Mouse (Mus musculus): Measurements from ENCODE around the gene Rpl29.

The Rpl29 gene

DNA sequence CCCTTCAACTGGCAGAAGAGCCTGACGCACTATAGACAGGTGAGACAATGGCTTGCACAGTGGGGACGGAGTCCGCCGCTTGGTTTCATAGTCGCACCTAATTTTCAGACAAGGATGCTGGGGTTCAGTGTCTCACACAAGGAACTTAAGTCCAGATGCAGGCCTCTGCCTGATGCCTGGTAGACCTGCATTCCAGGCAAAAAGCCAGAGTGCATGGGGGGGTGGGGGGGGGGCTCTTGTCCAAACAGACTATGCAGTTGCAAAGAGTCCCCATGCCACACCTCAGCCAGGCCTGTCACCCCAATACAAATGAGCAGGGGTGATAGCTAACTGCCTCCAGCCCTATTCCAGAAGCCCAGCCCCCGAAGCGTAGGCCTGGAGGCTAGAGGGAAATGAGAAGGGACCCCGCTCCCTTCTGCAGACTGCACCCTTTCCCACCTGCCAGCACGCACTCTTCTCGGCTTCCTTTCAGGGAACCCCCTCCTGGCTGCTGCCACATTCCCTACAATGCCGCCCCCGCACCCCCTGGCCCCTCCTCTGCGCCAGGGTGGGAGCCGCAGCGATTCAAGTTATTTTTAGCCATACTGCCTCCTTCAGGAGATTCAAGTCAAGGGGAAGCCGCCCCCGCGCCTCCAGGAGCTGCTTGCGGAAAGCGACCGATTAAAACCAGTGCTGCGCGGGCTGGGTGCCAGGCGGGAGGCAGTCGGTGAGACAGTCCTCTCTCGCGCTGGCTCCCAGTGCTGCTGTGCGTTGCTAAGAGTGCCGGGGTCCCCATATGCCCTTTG, 11.2 kb upstream of the Rpl29 start:
- in situ Hi-C loops (cut with MboI; ENCODE audit: low sequenced_read_pairs): no loop called here

DNA sequence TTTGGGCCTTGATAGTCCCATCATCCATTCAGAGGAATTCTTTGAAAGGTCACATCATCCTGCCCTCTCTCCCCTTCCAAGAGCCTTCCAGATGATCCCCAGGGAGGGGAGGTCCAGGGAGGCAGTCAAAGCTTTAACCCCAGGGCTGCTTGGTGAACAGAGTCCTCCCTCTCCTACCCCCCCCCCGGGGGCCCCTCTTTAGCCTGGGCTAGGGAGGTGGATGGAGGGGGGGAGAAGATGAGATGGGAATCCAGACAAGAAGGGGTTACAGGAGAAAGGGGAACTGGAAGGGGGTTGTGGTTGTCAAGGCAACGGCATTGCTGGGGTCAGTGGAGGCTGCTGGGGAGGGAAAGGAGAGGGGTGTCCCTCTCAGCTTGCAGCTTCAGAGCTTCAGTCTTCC, 8.6 kb upstream of the Rpl29 start:
- in situ Hi-C loops (cut with MboI; ENCODE audit: low sequenced_read_pairs): no loop called here

DNA sequence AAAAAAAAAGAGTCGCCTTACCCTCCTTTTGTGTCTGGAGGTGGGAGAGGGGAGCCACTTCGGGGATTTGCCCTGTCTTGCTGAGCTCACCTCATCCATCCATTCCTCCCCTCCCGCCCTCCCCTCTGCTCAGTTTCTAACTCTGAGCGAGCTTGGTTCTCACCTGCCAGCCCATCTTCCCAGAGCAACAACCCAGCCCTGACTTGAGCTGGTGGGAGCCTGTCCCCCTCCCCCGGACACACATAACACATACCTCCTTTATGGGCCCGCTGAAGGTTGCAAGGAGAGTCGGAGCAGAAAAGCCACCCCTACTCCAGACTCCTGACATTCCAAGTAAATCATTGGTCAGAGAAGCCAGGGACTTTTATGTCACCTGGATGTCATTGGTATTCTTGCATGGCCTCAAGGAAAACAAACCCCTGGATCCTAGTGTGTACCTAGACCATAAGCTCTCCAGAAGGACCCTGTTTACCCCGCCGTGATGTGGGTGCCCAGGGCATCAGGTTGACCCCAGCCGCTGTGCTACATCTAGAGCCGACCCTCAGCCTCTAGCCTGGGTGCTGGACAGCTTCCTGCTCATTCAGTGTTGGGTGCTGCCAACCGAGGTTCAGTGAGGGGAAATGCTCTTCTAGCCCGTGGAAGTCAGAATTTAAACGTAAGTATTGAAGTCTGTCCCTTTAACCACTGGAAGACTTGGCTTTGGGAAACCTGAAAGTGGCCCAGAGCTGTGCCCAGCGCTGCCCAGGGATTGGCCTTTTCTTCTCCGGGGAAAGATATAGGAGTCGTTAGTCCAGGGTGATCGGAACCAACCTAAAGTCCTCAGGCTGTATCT, 8.0 kb upstream of the Rpl29 start:
- in situ Hi-C loops (cut with MboI; ENCODE audit: low sequenced_read_pairs): no loop called here

DNA sequence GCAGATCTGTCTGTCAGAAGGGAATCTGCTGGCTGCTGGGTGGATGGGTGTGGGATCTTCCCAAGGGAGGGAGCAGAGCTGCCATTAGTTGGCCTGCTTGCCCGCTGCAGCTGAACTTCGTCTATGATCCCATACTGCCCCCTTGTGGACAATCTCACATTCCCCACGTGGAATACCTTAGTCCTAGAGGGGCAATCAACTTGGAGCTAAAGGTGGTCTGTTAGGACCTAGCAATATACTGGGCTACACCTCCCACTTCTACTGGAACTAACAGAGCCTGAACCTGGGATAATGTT, 7.4 kb upstream of the Rpl29 start:
- in situ Hi-C loops (cut with MboI; ENCODE audit: low sequenced_read_pairs): no loop called here

DNA sequence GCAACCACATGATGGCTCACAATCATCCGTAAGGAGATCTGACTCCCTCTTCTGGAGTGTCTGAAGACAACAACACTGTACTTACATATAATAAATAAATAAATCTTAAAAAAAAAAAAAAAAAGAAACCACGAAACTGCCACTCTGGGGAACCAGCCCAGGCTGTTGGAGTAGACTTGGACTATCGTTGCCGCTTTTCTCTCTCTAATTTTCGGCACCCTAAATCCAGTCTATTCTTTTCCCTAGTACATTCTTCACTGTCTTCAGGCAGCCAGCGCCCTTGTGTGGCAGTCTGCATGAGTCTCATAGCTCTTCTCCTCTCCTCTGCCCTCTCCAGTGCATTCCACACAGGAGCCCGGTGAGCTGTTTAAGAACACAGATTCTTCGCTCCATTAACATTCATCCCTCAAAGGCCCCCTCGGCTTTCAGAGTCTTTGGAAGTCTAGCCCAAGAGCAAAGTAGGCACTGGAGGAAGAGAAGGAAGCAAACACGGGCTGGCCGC, 484 bp upstream of the Rpl29 start:
- in situ Hi-C loops (cut with MboI; ENCODE audit: low sequenced_read_pairs): loop anchor here (5.0 kb wide), 1 partner anchor 136 kb away; no protein-coding TSS in a partner anchor

DNA sequence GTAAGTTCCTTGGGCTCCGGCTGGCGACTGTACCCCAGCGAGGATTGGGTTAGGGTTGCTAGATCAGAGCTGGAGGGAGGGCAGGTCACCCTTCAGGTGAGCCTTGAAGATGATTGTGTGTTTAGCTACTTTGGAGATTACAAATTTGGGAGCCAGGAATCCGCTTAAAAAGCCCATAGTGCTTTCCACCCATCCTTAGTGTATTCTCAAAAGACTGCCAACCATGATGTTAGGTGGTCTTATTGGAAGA, 686 bp downstream of the Rpl29 start:
- in situ Hi-C loops (cut with MboI; ENCODE audit: low sequenced_read_pairs): no loop called here

DNA sequence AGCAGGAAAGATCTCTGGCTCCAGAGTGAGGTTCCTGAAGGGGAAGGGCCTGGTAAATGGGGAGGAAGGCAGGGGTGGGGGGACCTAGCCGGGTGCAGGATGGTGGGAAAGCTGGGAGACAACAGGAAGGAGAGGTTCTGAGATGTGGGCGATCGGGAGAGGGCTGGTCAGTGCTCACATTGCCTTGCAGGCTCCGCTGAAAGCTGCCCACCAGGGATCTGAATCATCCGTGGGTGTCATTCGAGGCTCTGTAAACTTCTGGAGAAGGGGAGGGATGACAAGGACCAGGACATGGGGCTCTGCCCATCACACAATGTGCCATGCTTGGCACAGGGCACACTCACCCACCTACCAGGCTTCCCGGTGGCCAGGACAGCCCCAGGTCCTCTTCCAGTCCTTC, 4.1 kb downstream of the Rpl29 start:
- in situ Hi-C loops (cut with MboI; ENCODE audit: low sequenced_read_pairs): no loop called here

DNA sequence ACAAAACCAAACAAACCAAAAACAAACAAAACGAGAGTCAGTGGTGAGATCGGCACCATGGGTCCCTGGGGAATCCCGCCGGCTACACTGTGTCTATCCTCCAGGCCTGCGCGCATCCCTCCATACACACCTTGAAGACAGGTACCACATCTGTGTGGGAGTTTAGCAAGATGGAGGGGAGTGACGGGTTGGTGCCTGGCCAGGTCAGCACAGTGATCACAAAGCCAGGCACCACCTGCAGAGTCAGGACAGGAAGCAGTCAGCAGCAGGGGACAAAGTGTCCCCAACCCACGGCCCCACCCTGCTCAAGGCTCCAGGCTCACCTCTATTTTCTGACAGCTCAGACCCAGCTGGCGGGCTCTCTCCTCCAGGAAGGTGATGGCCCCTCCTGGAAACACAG, 7.3 kb downstream of the Rpl29 start:
- in situ Hi-C loops (cut with MboI; ENCODE audit: low sequenced_read_pairs): no loop called here

DNA sequence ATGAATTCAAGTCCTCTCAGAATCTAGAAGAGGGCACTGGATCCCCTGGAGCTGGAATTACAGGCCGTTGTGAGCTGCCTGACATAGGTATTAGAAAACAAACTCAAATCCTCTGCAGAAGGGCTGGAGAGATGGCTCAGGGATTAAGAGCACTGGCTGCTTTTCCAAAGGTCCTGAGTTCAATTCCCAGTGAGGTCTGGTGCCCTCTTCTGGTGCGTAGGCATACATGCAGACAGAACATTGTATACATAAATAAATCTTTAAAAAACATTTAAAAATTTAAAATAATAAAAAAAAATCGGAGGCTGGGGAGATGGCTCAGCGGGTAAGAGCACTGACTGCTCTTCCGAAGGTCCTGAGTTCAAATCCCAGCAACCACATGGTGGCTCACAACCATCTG, 13.4 kb downstream of the Rpl29 start:
- in situ Hi-C loops (cut with MboI; ENCODE audit: low sequenced_read_pairs): no loop called here

DNA sequence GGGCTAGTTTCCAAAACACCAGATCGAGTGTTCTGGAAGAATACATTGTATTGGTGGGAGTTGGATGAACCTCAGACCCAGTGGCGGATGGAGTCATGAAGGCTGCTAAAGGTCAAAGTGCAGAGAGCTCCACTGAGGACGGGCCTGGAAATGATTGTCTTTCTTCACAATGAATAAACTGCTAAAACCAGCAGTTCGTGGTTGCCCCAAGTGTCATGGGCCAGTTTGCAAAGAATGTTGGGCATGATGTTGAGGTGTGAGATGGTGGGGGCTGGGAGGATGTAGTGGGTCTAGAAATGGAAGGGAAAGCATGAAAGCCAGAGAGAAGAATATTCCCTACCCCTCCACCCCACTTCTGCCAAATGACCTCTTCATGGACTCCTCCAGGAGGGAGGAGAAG, 15.6 kb downstream of the Rpl29 start:
- in situ Hi-C loops (cut with MboI; ENCODE audit: low sequenced_read_pairs): no loop called here

DNA sequence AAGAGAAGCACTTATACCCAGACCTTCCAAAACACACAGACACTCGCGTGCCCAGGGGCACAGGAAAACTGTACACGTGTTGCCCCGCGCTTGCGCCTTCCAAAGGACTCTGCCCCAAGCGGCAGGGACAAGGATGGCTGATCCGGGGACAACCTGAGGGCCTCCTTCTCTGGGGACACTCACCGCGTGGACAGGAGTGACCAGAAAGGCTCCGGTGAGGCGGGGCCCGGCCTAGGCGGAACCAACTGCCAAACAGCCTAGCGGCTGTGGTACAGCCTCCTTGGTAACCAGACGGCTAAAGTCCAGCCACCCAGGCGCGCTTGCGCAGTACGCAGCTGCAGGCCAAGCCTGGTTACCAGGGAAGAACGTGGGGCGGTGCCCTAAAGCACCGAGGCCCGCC, 18.1 kb downstream of the Rpl29 start, which contains the start of the genes Abhd14b and Abhd14a:
Abhd14b (plus strand) TSS at position 112 of the 400 bp plus-strand sequence.
Abhd14a (minus strand) TSS at position 331 of the 400 bp plus-strand sequence.
- in situ Hi-C loops (cut with MboI; ENCODE audit: low sequenced_read_pairs): no loop called here

DNA sequence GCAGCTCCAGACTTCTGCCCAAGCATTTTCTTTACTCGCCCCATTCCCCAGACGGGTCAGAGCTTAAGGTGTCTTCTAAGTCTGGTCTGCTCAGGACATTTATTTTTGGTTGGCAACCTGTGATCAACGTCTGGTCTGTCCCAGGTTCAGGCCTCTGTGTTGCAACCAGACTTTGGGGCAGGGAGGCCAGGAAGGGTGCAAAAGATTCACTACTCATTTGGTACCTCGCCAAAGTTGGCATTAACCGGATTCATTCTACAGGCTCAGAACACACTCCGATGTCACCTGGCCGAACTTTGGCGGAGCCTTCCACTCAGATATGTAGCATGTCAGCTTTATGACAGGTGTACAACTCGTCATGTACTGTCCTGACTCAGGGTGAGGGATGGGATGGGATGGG, 18.7 kb downstream of the Rpl29 start:
- in situ Hi-C loops (cut with MboI; ENCODE audit: low sequenced_read_pairs): no loop called here

DNA sequence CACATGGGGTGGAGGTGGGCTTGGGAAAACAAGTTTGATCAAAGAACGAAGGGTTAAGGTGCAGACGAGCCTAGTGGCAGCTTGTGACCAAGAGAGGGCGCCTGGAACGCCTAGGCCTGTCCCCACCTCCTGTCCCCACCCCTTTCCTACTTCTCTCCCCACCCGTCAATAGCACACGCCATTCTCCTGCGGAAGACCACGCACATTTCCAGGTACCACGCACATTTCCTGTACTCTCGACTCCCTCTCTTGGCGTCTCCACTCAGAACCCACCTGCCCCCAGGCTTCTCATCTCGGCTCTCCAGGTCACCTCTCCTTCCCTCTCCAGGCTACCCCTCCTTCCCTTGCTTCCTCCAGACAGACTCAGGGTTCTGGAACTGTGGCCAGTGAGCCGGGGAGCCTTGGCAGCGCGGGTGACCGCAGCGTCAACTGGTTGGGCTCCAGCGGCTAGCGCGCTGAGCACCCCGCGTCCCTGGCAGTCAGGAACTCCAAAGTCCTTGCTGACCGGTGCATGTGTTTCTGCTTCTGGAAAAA, 19.3 kb downstream of the Rpl29 start:
- in situ Hi-C loops (cut with MboI; ENCODE audit: low sequenced_read_pairs): no loop called here

DNA sequence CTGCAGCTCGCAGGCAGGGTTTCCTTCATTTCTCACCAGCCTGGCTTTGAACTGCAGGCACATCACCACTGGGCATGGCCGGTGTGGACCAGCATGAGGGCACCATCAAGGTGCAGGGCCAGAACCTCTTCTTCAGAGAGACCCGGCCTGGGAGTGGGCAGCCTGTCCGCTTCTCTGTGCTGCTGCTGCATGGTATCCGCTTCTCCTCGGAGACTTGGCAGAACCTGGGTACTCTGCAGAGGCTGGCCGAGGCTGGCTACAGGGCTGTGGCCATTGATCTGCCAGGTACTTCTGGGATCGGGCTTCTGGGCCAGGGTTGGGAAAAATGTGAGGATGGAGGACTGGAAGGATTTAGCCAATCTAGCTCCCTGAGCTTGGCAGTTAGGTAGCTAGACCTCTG, 20.7 kb downstream of the Rpl29 start:
- in situ Hi-C loops (cut with MboI; ENCODE audit: low sequenced_read_pairs): no loop called here

DNA sequence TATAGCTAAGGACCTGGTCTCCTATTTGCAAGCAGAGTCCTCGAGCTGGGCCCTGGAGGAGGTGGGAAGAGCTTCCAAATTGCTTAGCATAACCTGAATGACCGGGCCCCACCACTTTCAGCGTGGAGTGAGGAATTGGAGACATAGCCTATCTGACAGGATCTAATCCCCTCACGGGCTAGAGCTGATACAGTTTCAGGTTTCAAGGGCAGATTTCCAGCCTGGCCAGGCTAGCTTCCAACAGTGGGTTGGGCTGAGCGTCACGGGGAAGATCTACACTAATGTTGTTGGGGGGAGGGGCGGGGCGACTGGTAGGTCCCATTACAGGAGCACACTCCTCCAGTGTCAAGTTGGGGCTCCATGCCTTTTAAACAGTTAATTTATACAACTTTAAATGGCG, 21.4 kb downstream of the Rpl29 start:
- in situ Hi-C loops (cut with MboI; ENCODE audit: low sequenced_read_pairs): no loop called here

DNA sequence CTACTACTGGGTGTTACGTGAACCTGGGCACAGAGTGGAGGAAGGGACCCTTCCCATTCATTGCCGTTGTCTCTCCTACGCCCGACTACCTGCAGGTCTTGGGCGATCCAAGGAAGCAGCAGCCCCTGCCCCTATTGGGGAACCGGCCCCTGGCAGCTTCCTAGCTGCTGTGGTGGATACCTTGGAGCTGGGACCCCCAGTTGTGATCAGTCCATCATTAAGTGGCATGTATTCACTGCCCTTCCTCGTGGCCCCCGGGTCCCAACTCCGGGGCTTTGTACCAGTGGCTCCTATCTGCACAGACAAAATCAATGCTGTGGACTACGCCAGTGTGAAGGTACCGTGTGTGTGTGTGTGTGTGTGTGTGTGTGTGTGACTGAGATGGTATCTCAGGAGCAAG, 22.0 kb downstream of the Rpl29 start:
- in situ Hi-C loops (cut with MboI; ENCODE audit: low sequenced_read_pairs): no loop called here

DNA sequence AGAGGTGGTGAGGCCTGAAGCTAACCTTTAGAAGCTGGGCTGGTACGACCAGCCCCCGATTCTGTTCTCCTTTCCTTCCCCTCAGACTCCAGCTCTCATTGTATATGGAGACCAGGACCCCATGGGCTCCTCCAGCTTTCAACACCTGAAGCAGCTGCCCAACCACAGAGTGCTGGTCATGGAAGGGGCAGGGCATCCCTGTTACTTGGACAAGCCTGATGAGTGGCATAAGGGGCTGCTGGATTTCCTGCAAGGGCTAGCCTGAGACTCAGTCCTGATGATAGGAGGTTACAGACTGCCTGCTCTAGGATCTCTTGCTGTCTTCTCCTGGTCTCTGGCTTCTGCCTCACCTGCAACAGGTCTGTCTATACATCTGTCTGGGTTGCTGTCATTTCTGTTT, 22.6 kb downstream of the Rpl29 start:
- in situ Hi-C loops (cut with MboI; ENCODE audit: low sequenced_read_pairs): no loop called here

DNA sequence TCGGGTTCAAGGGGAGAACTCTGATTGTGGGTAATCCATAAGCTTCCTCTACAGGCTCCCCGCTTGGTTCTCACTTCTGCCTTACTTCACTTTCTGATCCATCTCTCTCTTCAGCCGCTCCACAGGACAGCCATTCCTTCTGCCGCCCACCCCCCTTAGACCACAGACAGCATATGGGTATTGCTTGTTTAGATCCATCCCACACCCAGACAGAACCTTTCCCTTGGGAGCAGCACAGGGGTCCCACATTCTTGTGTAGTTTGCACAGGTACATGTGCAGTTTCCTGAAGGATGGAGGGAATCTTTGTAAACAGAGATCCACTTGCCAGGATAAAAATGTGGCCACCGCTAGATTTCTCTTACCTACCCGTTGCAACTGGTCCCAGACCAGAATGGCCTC, 23.1 kb downstream of the Rpl29 start:
- in situ Hi-C loops (cut with MboI; ENCODE audit: low sequenced_read_pairs): no loop called here

DNA sequence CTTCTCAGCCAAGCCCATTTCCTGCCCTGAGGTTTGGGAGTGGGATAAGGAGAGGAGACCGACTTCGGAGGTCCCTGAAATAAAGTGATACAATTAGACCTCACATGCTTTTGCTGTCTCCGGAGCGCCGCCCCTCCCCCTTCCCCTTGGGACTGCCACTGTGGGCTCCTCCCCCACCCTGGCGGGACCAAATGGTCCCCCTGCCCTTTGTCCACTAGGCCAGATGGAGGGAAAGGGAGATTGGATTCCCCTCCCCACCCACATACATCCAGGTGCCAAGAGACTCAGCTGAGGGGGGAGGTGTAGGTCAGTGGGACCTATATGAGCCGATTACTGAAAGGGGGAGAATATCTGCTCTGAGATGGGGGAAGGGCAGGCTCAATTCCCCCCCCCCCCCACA, 23.6 kb downstream of the Rpl29 start:
- in situ Hi-C loops (cut with MboI; ENCODE audit: low sequenced_read_pairs): no loop called here

DNA sequence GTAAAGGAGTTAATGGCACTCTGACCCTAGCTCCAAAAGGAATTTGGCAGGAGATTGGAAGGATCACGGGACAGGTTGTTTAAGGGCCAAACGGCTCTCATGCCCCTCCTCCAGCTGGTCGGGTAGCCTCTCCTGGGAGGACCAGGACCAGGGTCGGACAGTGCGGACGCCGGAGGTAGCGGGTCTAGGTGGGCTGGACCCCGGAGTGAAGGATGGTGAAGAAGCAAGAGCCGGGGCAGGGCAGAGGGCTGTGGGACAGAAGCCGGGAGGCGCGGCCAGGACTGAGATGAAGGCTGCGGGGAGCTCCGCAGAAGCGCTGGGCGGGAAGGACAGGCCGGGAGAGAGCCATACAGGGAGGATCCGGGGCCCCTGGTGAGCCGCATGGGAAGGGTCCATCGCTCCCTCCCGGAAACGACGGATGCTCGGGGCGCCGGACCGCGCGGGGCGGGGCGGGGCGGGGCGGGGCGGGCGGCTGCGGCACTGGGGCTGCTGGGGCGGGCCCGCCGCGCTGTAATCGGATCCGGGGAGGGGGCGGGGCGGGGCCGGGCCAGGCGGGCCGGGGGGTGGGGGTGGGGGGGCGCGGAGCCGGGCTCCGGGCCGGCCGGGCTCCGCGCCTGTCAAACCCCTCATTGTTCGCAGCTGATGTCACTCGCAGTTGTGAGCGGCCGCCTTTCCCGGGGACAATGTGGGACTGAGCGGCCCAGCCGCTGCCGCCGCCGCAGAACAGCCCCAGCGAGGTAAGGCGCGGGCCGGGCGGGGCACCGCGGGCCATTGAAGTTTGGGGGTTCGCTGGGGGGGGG, 24.2 kb downstream of the Rpl29 start, which contains the start of gene Pcbp4:
Pcbp4 (plus strand) TSS at position 21 of the 800 bp plus-strand sequence.
- in situ Hi-C loops (cut with MboI; ENCODE audit: low sequenced_read_pairs): no loop called here

DNA sequence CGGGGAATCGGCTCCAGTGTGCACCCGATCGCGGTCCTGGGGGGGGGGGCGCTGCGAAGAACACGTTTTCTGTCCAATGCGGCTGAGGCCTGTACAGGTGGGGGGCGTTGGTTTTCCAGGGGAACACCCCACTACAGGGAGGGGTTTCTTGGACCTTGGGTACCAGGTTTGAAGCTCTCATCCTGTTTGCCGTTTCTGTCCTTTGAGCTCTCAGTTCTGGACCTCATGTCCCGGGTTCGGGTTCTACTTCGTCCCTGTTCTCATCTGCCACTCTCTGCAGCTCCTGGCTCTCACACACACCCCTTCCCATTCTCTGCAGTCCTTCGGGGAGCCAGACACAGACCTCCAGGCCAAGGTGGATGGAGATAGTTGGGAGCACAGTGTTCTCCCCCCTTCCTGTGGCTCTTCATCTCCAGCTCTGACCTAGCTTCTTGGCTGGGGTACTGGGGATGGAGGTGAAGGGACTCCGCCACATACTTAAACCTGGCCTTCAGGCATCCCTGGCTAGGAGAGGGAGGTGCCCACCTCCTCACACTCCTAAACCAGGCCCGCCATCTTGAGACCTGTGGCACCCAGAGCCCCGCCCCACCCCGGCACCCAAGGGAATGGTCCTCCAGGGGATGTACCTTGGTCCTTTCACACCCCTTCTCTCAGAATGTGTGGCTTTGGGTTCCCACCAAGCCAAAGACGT, 25.0 kb downstream of the Rpl29 start:
- in situ Hi-C loops (cut with MboI; ENCODE audit: low sequenced_read_pairs): no loop called here
